Mouse (Mus musculus): ENCODE data around the gene Snx1. TPM values are rescaled to one million over a fixed set of nuclear protein-coding genes. Genes with fewer than 3 reads are reported as not detected.
A peak's percentile ranks its signal among the peaks of the same experiment; 100 is the strongest.

Snx1 gene
- polyA plus RNA-seq, 1 experiment: 98.1 TPM

DNA sequence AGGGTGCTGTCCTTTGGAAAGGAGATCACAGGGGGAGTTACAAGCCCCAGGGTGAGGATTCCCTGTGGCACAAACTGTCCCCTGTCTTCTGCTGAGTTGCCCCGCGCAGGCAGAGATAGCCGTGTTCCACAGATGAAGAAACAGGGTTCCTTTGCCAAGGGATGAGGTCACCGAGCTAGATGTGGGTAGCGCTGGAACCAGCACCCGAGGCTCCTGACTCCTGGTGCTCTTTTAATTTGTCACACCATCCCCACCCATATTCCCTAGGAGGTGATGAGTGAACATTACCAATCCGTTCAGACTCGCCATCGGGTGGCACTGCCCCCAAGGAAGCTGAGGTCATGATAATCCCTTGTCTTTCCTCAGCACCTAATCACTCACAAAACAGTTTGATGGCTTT, 36.6 kb upstream of the Snx1 start:
- Histone ChIP-seq H3K4me1 (ENCODE audit: control insufficient read depth, insufficient read depth, low read length) (peaks cover 5% of the 10 kb centered on the region), H3K36me3 (ENCODE audit: control insufficient read depth, insufficient read depth, low read length) (no peaks in the 10 kb centered on the region), H3K27ac (ENCODE audit: control insufficient read depth, insufficient read depth, low read depth, low read length) (no peak overlapping the region), H3K4me3 (ENCODE audit: control insufficient read depth, low read depth, low read length) (no peak overlapping the region), H3K27me3 (ENCODE audit: control insufficient read depth, insufficient read depth, low read length) (no peaks in the 10 kb centered on the region)
- TF ChIP-seq POLR2A (IDR thresholded peaks at IDR 0.05; ENCODE audit: control insufficient read depth, low read depth, low read length): no peak
- no peak for TF ChIP-seq CTCF (IDR thresholded peaks at IDR 0.05; ENCODE audit: control insufficient read depth, insufficient read depth, insufficient replicate concordance, low read depth, low read length)

DNA sequence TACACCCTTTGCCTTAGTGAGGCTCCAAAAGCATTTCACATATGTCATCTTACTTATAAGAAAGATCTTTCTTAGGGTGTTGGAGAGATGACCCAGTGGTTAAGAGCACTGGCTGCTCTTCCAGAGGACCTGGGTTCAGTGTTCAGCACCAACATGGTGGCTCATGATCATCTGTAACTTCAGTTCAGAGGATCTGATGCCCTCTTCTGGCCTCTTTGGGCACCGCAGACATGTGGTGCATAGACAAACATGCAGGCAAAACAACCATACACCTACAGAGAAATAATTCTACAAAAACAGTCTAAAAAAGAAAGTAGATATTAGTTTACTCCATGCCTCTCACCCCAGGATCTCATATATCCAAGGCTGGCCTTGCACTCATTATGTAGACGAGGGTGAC, 33.8 kb upstream of the Snx1 start:
- Histone ChIP-seq H3K4me1 (ENCODE audit: control insufficient read depth, insufficient read depth, low read length) (peaks cover 8% of the 10 kb centered on the region), H3K36me3 (ENCODE audit: control insufficient read depth, insufficient read depth, low read length) (no peaks in the 10 kb centered on the region), H3K27ac (ENCODE audit: control insufficient read depth, insufficient read depth, low read depth, low read length) (no peak overlapping the region), H3K27me3 (ENCODE audit: control insufficient read depth, insufficient read depth, low read length) (no peaks in the 10 kb centered on the region), H3K4me3 (ENCODE audit: control insufficient read depth, low read depth, low read length) (no peak overlapping the region)
- no peak for TF ChIP-seq CTCF (IDR thresholded peaks at IDR 0.05; ENCODE audit: control insufficient read depth, insufficient read depth, insufficient replicate concordance, low read depth, low read length)
- no peak for TF ChIP-seq POLR2A (IDR thresholded peaks at IDR 0.05; ENCODE audit: control insufficient read depth, low read depth, low read length)

DNA sequence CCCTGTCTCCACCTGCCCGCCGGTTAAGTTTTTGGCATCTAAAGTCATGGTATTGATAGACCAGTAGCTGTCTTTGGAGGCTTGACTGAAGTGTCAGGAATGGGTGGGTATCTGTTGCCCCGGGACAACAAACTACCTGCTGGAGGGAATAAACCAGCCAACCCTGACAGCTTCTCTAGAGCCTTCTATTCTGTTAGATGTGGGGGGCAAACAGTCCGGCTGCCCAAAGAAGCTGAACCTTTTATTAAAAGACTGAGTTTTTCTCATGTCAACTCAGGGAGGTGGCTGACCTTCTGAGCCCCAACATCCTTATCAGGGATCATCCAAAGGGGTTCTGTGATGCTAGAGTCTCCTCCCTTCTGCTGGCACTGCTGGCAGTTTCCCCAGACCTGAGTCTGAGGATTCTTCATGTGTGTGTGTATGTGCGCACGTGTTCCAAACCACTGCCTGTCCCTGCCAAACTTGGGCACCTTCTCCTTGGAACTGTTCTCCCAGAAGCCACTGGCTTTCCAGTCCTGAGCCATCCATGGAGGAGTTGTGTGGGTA, 32.6 kb upstream of the Snx1 start:
- no peak overlapping the region for H3K4me3 ChIP-seq (ENCODE audit: control insufficient read depth, low read depth, low read length)
- H3K27me3 ChIP-seq (ENCODE audit: control insufficient read depth, insufficient read depth, low read length): no peaks in the 10 kb centered on the region
- no peak overlapping the region for H3K27ac ChIP-seq (ENCODE audit: control insufficient read depth, insufficient read depth, low read depth, low read length)
- H3K36me3 ChIP-seq (ENCODE audit: control insufficient read depth, insufficient read depth, low read length): no peaks in the 10 kb centered on the region
- TF ChIP-seq POLR2A (IDR thresholded peaks at IDR 0.05; ENCODE audit: control insufficient read depth, low read depth, low read length): no peak
- TF ChIP-seq CTCF (IDR thresholded peaks at IDR 0.05; ENCODE audit: control insufficient read depth, insufficient read depth, insufficient replicate concordance, low read depth, low read length): no peak
- peaks cover 8% of the 10 kb centered on the region for H3K4me1 ChIP-seq (ENCODE audit: control insufficient read depth, insufficient read depth, low read length)

DNA sequence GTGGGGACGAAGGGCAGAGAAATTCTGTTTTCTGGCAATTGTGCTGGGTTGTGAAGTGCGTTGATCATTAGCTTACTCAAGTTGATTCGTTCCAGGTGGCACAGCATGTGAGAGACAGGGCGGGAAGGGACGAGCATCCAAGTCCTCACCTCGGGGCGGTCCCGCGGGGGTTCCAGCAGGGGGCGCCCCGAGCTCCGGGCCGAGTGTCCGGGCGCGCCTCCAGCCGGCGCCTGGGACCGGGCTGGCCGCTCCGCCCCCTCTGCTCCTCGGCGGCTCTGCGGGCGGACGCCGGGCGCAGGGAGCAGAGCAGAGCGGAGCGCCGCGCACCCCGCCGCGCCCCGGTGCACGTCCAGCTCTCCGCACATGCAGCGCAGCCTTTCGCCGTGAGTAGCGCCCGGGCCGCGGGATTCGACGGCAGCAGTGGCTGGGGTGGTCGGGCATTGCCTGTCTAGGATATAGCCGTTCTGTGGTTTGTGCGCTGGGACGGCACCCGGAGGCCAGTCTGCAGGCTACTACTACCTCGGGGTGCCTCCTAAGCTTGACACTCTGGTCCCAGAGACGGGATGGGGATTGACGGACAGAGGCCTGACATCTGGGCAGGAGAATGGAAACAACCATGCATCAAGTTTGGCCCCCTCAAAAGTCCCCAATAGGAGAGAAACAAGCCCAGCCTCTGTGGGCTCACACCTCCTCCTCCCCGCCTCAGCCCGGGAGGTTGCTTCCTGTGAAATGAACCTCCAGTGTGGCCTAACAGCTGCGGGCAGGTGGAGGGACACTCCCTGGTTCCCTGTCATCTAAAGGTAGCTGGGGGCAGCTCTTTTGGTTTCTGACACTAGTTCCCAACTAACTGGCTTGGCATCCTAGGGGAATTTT, 31.8 kb upstream of the Snx1 start, which contains the start of gene Dapk2:
Dapk2 (plus strand) TSS at position 266 of the 873 bp plus-strand sequence.
- no peak within 1 kb of the TSS for H3K27ac ChIP-seq (ENCODE audit: control insufficient read depth, insufficient read depth, low read depth, low read length)
- no peak for TF ChIP-seq POLR2A (IDR thresholded peaks at IDR 0.05; ENCODE audit: control insufficient read depth, low read depth, low read length)
- peak; percentile 36; the same call in 1 of the 2 replicates for TF ChIP-seq CTCF (IDR thresholded peaks at IDR 0.05; ENCODE audit: control insufficient read depth, insufficient read depth, insufficient replicate concordance, low read depth, low read length)
- H3K27me3 ChIP-seq (ENCODE audit: control insufficient read depth, insufficient read depth, low read length): no peaks in the 10 kb centered on the region
- peaks cover 8% of the 10 kb centered on the region for H3K4me1 ChIP-seq (ENCODE audit: control insufficient read depth, insufficient read depth, low read length)
- peak within 1 kb of the TSS; percentile 84 for H3K4me3 ChIP-seq (ENCODE audit: control insufficient read depth, low read depth, low read length)
- H3K36me3 ChIP-seq (ENCODE audit: control insufficient read depth, insufficient read depth, low read length): no peaks in the 10 kb centered on the region

DNA sequence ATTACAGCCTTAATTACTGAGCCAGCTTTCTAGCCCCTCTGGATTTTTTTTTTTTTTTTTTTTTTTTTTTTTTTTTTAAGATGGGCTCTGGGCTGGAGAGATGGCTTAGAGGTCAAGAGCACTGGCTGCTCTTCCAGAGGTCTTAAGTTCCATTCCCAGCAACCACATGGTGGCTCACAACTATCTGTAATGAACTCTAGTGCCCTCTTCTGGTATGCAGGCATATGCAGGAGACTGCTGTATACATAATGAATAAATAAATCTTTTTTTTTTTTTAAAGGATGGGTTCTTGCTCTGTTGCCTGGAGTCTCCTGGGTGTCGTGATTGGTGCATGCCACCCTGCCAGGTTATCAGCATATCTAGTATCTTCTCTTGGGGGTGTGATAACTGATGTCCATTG, 29.1 kb upstream of the Snx1 start:
- Histone ChIP-seq H3K27me3 (ENCODE audit: control insufficient read depth, insufficient read depth, low read length) (no peaks in the 10 kb centered on the region), H3K27ac (ENCODE audit: control insufficient read depth, insufficient read depth, low read depth, low read length) (no peak overlapping the region)
- TF ChIP-seq POLR2A (IDR thresholded peaks at IDR 0.05; ENCODE audit: control insufficient read depth, low read depth, low read length): no peak
- TF ChIP-seq CTCF (IDR thresholded peaks at IDR 0.05; ENCODE audit: control insufficient read depth, insufficient read depth, insufficient replicate concordance, low read depth, low read length): no peak

DNA sequence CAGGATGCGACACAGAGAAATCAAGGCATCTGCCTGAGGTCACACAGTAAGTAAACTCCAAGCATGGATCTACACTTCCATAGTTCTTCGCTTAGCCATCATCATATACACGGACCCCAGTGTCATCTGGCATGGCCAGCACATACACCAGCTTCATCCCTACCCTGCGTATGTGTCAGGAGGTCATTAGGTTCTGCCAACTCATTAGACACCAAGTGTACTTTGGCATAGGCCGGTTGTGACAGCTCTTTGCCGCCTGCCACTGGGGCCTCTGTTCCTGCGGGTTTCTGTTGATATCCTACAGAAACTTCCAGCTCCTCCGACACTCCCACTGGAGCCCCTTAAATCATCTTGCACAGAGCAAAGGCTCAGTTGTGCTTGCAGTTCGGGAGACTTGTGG, 27.6 kb upstream of the Snx1 start:
- Histone ChIP-seq H3K27me3 (ENCODE audit: control insufficient read depth, insufficient read depth, low read length) (no peaks in the 10 kb centered on the region), H3K27ac (ENCODE audit: control insufficient read depth, insufficient read depth, low read depth, low read length) (no peak overlapping the region), H3K36me3 (ENCODE audit: control insufficient read depth, insufficient read depth, low read length) (no peaks in the 10 kb centered on the region), H3K4me1 (ENCODE audit: control insufficient read depth, insufficient read depth, low read length) (peaks cover 10% of the 10 kb centered on the region), H3K4me3 (ENCODE audit: control insufficient read depth, low read depth, low read length) (no peak overlapping the region)
- TF ChIP-seq CTCF (IDR thresholded peaks at IDR 0.05; ENCODE audit: control insufficient read depth, insufficient read depth, insufficient replicate concordance, low read depth, low read length) (no peak), POLR2A (IDR thresholded peaks at IDR 0.05; ENCODE audit: control insufficient read depth, low read depth, low read length) (no peak)

More for the DNA sequence above, 29.1 kb upstream of the Snx1 start:
- no peaks in the 10 kb centered on the region for H3K36me3 ChIP-seq (ENCODE audit: control insufficient read depth, insufficient read depth, low read length)
- peaks cover 10% of the 10 kb centered on the region for H3K4me1 ChIP-seq (ENCODE audit: control insufficient read depth, insufficient read depth, low read length)
- H3K4me3 ChIP-seq (ENCODE audit: control insufficient read depth, low read depth, low read length): no peak overlapping the region

DNA sequence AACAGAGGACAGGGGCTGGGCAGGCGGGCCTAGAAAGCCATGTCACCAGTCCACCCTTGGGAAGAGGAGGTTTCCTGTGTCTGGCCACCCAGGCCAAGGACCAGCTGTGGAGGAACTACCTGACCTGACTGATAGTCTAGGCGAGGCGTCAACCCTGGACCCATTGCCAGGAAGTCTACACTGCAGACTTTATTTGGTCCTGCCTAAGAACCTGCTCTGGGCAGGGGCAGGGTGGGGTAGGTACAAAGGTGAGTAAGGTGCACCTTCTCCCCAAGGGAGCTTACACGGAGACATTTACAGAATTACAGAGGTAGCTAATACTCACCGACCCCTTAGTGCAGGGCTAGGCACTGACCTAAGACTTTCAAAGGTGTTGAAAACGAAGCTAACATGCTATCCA, 27.2 kb upstream of the Snx1 start:
- H3K27ac ChIP-seq (ENCODE audit: control insufficient read depth, insufficient read depth, low read depth, low read length): no peak overlapping the region
- TF ChIP-seq POLR2A (IDR thresholded peaks at IDR 0.05; ENCODE audit: control insufficient read depth, low read depth, low read length) (no peak), CTCF (IDR thresholded peaks at IDR 0.05; ENCODE audit: control insufficient read depth, insufficient read depth, insufficient replicate concordance, low read depth, low read length) (no peak)
- peaks cover 9% of the 10 kb centered on the region for H3K4me1 ChIP-seq (ENCODE audit: control insufficient read depth, insufficient read depth, low read length)
- H3K27me3 ChIP-seq (ENCODE audit: control insufficient read depth, insufficient read depth, low read length): no peaks in the 10 kb centered on the region
- no peak overlapping the region for H3K4me3 ChIP-seq (ENCODE audit: control insufficient read depth, low read depth, low read length)
- H3K36me3 ChIP-seq (ENCODE audit: control insufficient read depth, insufficient read depth, low read length): no peaks in the 10 kb centered on the region

All from testis, adult 2 months (tissue).